1 mouse cellular context compared by ENCODE assay signal in the genomic region with DNA sequence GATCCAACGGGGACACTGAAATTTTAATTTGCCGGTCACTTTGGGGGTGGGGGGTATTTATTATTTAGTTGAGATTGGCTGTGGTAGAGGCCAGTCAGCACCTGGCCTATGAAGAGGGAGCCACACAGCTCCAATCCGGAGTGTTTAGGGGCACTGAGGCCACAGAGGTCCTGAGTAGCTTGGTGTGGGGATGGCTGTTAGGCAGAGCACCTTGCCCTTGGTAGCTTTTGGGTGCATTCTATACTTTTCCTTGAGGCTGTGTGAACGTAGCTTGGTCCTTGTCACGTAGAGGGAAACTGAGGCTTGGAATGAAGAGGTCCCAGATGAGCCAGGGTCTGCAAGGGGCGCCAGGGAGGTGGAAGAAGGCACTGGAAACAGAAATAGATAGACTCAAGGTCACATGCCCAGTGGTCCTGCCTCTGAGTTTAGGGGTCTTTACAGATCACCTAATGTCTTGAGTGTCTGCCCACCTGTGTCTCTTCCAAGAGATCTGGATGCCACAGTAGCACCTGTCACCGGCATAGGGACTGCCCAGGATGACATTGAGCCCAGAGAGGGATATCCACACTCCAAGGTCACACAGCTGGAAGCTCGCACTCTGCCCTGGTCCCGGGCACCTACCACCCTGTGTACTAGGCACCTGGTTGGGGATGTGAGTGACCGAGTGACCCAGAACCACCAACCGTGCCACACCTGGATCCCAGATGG.
TF ChIP-seq lines count a peak whose summit lies in the region.

No protein-coding gene starts in this region.

TF ChIP-seq in MEL, 35 proteins besides CTCF, POLR2A, EP300 and RAD21:
- TF ChIP-seq BHLHE40 (IDR thresholded peaks at IDR 0.05; ENCODE audit: borderline replicate concordance, low read depth, low read length) (no peak), USF2 (IDR thresholded peaks at IDR 0.05; ENCODE audit: borderline replicate concordance in 1 of 2, insufficient read depth in 1 of 2, low read depth in 1 of 2, low read length in 2 of 2) (no peak), KAT2A (conservative IDR thresholded peaks at IDR 0.05; ENCODE audit: low read depth, low read length) (no peak), ETS1 (IDR thresholded peaks at IDR 0.05; ENCODE audit: low read depth, low read length) (no peak), MAZ (IDR thresholded peaks at IDR 0.05; ENCODE audit: low read depth, low read length) (no peak), RCOR1 (IDR thresholded peaks at IDR 0.05; ENCODE audit: low read depth, low read length) (no peak), GATA1 (IDR thresholded peaks at IDR 0.05; ENCODE audit: low read depth, low read length) (no peak), TAL1 (IDR thresholded peaks at IDR 0.05; ENCODE audit: low read length) (no peak), MEF2A (IDR thresholded peaks at IDR 0.05; ENCODE audit: extremely low read depth, insufficient replicate concordance, low read depth, low read length, poor library complexity, severe bottlenecking) (no peak), ZMIZ1 (IDR thresholded peaks at IDR 0.05; ENCODE audit: low read depth, low read length) (no peak), MAX (IDR thresholded peaks at IDR 0.05; ENCODE audit: low read length) (no peak), MYC (IDR thresholded peaks at IDR 0.05; ENCODE audit: low read depth, low read length) (no peak), SIN3A (IDR thresholded peaks at IDR 0.05; ENCODE audit: low read length) (no peak), POLR2AphosphoS5 (IDR thresholded peaks at IDR 0.05; ENCODE audit: borderline replicate concordance, low read depth, low read length) (no peak), POLR2AphosphoS2 (IDR thresholded peaks at IDR 0.05; ENCODE audit: low read length) (no peak), SMC3 (IDR thresholded peaks at IDR 0.05; ENCODE audit: low read depth, low read length) (no peak), E2F4 (IDR thresholded peaks at IDR 0.05; ENCODE audit: borderline replicate concordance, low read depth, low read length) (no peak), GABPA (IDR thresholded peaks at IDR 0.05; ENCODE audit: low read depth, low read length) (no peak)
